Mouse (Mus musculus): ENCODE measurements at regions not wholly inside any gene's neighbourhood (a gene's known extent, or its start where the extent isn't known, plus 50 kb on each side); places are given as distances from the start of the nearest gene placed in this dataset.
"Not testable (repeated sequence)": the region's sequence is repeated elsewhere in the genome, so short reads cannot be mapped to it uniquely, and the experiment has no call there.

GRCm38 (mm10) chr3:98968811-98969210, 75.8 kb upstream of the Hao2 start:
- DNase-seq (ENCODE audit: low spot score), result no peak

DNA sequence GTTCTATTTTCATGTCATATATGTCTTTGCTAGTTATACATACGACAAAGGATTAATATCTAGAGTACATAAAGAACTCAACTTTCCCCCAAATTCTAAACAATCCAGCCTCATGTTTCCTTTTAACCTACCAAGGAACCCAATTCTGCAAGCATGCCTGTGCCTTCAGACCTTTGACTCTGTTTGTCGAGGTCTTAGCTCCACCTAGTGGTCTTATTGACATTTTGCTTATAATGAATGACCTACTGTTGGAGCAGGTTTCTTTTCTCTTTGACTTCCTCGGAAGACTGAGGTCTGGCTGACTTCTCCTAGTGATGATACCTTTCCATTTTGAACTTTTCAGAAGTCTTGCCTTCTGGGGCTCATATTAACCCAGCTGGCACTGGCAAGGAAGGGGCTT, 82.7 kb upstream of the Hao2 start:
- peak; percentile 47 for DNase-seq (ENCODE audit: low spot score)

DNA sequence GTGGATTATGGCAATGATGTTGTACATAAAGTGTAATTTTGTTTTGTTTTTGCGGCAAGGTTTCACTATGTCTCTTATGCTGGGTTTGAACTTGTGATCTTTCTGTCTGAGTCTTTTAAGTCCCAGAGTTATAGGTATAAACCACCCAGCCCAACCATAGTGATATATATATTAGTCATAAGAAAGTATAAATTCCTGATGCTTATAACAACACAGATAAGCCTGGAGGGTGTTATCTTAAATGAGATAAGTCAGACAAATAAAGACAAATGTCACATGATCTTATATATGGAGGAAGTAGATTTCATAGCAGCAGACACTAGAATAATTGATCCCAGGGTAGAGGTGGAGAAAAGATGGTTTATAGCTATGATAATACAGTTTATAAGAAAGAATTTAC, 89.7 kb upstream of the Hao2 start:
- DNase-seq (ENCODE audit: low spot score), result no peak

DNA sequence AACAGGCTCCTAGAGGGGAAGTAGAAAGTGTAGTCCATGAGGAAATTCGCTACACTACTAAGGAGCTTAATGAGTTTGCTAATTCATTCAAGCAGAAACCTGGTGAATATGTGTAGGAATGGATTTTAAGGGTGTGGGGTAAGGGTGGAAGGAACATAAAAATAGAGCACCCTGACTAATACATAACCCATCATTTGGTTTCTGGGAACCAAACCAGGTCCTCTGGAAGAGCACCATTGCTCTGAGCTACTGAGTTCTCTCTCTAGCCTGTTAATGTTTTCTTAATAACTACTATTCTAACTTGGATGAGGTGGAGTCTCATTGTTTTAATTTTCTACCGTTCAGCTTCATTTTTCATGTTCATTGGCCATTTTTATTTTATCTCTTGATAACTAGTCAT, 94.2 kb upstream of the Hao2 start:
- DNase-seq (ENCODE audit: low spot score), result not testable (repeated sequence)

DNA sequence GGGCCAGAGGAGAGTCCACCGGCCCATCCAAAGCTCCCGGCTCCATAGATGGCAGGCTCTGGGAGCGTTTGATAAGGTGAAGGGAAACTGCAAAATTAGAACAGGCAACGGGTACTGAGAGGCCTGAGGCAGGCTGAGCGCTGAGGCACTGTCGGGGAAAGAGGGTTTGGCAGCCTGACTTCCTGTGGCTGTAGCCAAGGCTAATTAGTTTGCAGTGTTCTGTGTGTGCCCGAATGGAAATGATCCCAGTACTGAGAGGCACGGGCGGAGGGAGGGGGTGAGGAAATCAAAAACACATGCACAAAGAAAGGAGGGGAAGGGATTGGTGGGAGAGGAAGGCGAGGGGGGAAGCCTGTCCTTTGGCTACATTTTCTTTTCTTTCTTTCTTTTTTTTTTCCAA, 97.8 kb upstream of the Hao2 start:
- no peak for DNase-seq (ENCODE audit: low spot score)

- DNase-seq (ENCODE audit: low spot score), result no peak
These were observed 98.2 kb upstream of the Hao2 start for GRCm38 (mm10) chr3:98991276-98991675.

DNA sequence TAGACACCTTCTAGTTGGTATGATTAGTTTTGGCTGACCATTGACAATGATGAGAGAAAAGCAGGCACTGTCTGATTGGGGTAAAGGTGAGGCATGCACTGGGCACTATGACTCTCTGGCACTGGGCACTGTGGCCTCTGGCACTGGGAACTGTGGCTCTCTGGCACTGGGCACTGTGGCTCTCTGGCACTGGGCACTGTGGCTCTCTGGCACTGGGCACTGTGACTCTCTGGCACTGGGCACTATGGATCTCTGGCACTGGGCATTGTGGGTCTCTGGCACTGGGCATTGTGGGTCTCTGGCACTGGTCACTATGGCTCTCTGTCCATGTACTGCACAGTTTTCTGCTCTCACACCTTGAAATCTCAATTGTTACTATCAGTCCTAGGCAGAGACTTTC, 101.0 kb upstream of the Hao2 start:
- no peak for DNase-seq (ENCODE audit: low spot score)

- no peak for DNase-seq (ENCODE audit: low spot score)
These were observed 110.2 kb upstream of the Wars2 start for GRCm38 (mm10) chr3:99030636-99031035.

- DNase-seq (ENCODE audit: low spot score), result no peak
These were observed 94.7 kb upstream of the Wars2 start for GRCm38 (mm10) chr3:99046190-99046589.

DNA sequence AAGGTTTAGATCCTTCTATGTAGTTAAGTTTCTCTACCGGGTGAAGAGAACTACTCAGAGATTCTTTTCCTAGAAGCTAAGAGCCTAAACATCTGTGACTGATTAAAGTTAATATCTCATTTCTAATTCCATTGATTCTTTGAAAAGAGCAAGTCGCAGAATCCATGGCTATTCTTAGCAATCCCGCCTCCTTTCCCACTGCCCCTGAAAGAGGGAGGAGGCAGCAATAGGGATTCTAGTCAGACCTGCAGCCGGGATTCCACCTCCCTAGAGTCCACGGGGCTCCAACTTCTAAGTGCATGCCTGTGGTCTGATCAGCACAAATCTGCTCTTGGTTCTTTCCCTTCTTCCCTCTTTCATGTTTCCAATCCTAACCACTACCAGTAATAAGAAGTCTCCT, 93.7 kb upstream of the Wars2 start:
- DNase-seq (ENCODE audit: low spot score), result no peak

- DNase-seq (ENCODE audit: low spot score), result no peak
These were observed 91.6 kb upstream of the Wars2 start for GRCm38 (mm10) chr3:99049305-99049704.

GRCm38 (mm10) chr3:99052176-99052575, 88.7 kb upstream of the Wars2 start:
- DNase-seq (ENCODE audit: low spot score), result no peak

GRCm38 (mm10) chr3:99067168-99067567, 73.7 kb upstream of the Wars2 start:
- no peak for DNase-seq (ENCODE audit: low spot score)
